Mouse (Mus musculus): ENCODE results near the gene Serf1.
"Not testable (repeated sequence)": the region's sequence is repeated elsewhere in the genome, so short reads cannot be mapped to it uniquely, and the experiment has no call there.

Gene Serf1

GRCm38 (mm10) chr13:100107652-100108472, at the start of gene Serf1:
Serf1 (plus strand) TSS chr13:100108012.
- DNase-seq (ENCODE audit: extremely low read depth, low read depth, low spot score), result no peak

DNA sequence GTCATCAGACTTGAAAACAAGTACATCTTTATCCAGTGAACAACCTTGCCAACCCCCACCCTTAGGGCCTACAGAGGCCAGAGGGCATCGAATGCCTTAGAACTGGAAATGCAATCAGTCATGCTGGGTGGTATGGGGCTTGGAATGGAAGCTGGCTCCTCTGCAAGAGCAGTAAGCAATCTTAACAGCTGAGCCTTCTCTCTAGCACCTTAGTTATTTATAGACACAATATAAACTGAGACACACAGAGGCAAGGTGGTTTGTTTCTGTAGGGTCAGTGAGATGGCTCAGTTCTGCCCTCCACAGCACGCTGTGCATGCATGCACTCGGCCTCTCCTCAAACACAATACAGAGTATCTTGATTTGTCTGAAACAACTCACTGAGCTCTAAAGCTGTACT, 43.9 kb upstream of the Serf1 start:
- DNase-seq (ENCODE audit: extremely low read depth, low read depth, low spot score), result no peak

GRCm38 (mm10) chr13:100067821-100068220, 40.0 kb upstream of the Serf1 start:
- no peak for DNase-seq (ENCODE audit: extremely low read depth, low read depth, low spot score)

GRCm38 (mm10) chr13:100071473-100071872, 36.3 kb upstream of the Serf1 start:
- no peak for DNase-seq (ENCODE audit: extremely low read depth, low read depth, low spot score)

DNA sequence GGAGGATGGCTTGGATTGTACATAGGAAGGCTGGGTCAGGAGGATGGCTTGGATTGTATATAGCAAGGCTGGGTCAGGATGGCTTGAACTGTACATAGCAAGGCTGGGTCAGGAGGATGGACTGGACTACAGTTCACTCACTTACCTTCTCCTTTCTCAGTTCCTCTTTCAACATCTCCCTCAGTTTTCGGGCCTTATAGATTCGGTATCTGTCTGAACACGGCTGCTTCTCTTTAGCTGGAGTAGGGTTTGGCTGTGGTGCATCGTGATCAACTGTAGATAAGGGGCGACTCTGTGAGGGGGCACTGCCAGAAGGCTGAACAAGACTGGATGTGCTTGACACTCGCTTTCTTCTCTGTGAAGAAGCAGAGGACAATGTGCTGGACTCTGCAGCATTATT, 9.0 kb upstream of the Serf1 start:
- no peak for DNase-seq (ENCODE audit: extremely low read depth, low read depth, low spot score)

DNA sequence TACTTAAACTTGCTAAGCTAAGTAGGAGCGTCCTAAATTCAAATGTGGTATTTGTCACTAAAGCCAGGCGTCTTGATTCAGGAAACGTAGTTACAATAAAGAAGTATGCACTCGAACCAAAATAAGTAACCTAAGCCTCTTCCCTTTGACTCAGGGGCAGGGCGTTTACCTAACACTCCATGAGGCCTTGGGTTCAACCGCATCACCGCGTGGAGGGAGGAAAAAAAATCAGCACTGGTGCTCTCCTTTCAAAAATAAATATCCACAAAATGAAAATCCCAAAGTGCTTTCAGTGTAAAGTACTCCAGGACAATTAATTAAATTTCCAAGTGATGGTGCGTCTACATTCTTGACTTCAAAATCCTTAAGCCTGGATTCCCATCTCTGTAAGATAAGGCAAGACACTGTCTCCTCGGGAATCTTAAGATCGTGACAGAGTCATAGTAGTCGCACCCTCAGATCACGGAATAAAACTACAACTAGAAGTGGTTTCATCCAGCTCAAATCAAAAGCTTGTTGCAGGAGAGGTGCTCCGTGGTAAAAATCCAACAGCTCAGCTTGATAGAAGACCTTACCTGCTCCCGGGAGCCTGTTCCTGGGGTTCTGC, 4.7 kb upstream of the Serf1 start:
- DNase-seq (ENCODE audit: extremely low read depth, low read depth, low spot score), result no peak

DNA sequence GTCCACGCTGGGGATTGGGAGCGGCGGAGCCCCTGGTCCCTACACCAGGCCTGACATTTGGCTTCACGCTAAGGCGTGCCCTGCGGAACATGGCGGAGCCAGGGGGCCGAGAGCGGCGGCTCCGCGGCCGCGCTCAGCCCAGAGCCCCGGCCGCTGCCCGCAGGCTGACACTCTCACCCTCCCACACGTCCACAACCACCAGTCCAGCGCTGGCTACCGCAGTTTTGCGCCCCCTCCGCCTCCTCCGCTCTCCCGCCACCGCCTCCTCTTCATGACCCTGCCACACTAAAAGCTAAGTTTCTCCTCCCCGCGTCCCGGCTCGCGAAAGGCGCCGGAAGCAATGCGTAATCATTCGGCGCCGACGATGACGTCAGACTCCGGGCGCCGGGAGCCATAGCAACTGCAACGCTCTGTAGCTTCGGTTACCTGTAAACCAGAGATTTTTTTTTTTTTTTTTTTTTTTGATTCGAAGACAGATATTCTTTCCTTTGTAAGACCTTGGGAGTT, 4.0 kb upstream of the Serf1 start, which contains the start of gene Bdp1:
Bdp1 (minus strand) TSS at position 323 of the 507 bp plus-strand sequence.
- peak; percentile 13 for DNase-seq (ENCODE audit: extremely low read depth, low read depth, low spot score)

DNA sequence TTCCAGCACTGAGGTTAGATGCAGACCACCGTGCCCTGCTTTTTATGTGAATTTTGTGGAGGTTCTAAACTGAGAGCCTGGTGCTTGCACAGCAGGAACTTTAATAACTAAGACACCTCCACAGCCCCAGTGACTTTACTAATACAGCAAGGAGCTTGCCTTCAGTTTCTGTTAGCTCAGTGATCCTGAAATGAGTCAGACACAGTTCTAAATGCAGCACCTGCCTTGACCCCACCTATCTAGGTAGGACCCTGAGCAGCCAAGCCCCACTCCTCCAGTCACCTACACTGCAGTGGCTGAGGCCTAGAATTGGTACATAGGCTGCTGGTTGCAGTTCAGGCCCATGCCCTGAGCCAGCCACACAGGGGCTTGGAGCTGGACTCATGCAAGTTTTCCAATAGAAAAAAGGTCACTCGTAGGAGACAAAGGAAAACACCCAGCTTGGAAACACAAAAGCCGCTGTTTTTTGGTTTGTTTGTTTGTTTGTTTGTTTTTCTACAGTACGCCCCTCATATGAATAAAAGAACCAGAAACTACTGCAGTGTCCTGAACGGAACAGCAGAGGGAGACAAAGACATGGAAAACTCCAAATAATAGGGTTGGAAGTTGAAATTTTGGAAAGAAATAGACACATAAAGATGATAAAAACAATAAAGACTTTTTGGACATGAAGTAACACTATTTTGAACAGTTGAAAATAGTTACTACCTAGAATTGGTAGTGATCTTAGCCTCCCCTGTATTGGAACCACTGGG, 4.6 kb downstream of the Serf1 start:
- DNase-seq (ENCODE audit: extremely low read depth, low read depth, low spot score), result no peak

GRCm38 (mm10) chr13:100123970-100124369, 16.2 kb downstream of the Serf1 start:
- no peak for DNase-seq (ENCODE audit: extremely low read depth, low read depth, low spot score)

- peak; percentile 36 for DNase-seq (ENCODE audit: extremely low read depth, low read depth, low spot score)
These were observed 16.8 kb downstream of the Serf1 start, which contains the start of gene Smn1 for GRCm38 (mm10) chr13:100124423-100125257. Smn1 (plus strand) TSS chr13:100124852.

DNA sequence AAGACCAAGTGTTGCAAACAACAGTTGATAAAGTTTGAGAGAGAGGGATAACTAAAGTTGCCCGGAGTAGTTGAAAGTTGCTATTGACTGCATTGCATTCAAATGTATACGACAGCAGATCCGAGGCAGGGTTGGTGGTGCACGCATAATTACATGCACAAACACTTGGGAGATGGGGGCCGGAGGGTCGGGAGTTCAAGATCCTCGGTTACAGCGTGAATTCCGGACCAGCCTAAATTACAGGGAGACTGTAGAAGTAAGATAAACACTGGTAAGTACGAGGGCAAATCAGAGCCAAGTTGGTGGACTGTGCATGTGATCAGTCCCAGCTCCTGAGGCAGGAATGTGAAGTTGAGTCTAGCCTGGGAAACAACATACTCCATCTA, 17.4 kb downstream of the Serf1 start:
- no peak for DNase-seq (ENCODE audit: extremely low read depth, low read depth, low spot score)

DNA sequence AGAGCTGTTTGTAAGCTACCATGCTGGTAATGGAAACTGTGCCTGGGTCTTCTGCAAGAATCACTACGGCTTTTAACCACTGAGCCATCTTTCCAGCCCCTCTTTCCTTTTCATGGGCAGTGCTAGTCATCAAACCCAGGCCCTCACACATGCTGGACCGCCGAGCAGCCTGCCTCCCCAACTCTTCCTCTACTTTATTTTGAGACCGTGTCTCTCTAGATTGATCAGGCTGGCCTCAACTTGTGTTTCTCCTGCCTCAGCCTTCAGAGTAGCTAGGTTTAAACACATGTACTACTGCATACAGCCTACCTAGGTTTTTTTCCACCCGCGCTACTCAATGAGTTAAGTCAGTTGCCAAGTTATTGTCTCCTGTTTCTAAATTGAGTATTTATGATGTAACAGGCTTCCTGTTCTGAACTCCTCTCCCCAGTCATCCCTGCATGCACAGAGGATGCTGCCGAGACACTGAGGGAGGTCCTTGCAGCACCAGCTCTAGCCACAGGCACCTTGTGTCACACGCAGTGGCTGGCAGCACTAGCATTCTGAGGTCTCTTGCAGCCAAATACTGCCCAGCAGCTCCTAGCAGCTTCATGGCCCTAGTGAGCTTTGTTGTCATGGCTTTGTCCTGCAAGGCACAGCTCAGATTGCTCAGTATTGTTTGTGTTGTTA, 34.0 kb downstream of the Serf1 start:
- no peak for DNase-seq (ENCODE audit: extremely low read depth, low read depth, low spot score)

- peak; percentile 40 for DNase-seq (ENCODE audit: extremely low read depth, low read depth, low spot score)
These were observed 44.8 kb downstream of the Serf1 start for GRCm38 (mm10) chr13:100152659-100153058.

GRCm38 (mm10) chr13:100156624-100157023, 48.8 kb downstream of the Serf1 start:
- DNase-seq (ENCODE audit: extremely low read depth, low read depth, low spot score), result no peak

DNA sequence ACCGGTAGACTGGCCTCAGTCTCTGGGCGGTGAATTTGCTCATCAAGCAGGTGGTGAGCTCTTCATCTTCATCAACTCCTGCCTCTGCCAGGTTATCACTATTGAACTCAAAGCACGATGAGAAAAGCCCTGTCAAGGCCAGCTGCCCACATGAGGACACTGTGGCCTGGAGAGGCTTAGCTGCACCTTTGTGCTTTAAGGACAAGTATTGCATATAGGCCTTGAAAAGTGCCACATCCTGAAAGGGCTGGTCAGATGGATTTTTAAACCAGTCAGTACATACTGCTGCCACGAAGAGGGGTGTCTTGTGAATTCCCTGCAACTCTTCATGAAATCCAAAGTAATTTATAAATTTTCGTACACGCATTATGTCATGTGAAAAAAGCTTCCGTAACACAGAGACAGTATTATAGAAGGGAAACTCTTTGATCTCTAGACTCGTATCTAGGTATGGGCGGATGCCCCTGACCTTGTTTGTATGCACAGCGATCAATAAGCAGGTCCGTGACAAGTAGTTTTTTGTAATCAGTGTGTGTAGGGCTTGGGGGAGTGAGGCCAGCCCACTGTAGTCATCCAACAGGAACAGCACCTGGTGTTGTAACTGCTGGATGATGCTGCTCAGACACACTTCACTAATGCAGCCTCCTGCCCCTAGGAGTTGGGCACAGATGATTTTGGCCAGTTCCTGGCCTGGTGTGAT, 53.5 kb downstream of the Serf1 start:
- DNase-seq (ENCODE audit: extremely low read depth, low read depth, low spot score), result not testable (repeated sequence)

- DNase-seq (ENCODE audit: extremely low read depth, low read depth, low spot score), result not testable (repeated sequence)
These were observed 54.7 kb downstream of the Serf1 start for GRCm38 (mm10) chr13:100162467-100162866.
